Mouse (Mus musculus): Measurements from ENCODE around the gene Gm17490. TPM values are rescaled to one million over a fixed set of nuclear protein-coding genes. Genes with fewer than 3 reads are reported as not detected.

Gene Gm17490
- not detected in 2 replicates for polyA plus RNA-seq (2012; rRNA removed)

DNA sequence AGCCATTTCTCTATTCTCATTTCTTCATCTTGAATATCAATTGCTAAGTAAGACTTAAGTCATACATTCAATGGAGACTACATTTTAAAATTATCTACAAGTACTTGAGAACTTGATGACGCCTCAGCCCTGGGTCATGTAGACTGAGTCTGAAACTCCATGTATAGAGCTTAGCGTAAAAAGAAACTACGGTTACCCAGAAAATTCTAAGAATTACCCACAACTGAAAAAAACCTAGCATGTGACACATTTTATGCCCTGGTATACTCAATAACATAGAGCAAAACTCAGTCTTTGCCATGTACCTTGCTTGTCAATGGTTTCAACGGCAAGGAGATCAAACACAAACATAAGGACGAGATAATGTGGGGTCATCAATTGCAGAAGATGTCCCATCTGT is at the start of gene Gm17490:
TSS of gene Gm17490 (minus strand) at position 375 of the 400 bp plus-strand sequence.

DNA sequence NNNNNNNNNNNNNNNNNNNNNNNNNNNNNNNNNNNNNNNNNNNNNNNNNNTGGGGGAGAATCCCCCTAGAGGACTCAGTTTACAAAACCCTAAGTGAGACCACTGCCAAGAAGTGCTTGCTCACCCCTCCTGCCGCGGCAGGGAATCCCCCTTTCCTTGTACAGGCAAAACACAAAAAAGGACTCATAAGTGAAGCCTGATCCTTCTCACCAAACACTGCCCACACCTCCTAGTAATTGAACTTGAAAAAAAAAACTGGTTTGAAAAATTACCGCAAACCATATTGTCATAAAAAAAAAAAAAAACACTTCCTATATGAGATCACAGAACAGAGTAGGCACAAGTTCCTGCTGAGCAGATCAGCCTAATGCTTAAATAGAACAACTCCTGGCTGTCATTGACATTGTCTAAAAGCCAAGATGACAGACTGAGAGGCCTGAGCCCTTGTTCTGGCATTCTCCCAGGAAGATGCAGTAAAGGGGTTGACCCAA is 16.4 kb upstream of the Gm17490 start, which contains the start of gene Il2ra:
TSS of gene Il2ra (plus strand) at position 357 of the 491 bp plus-strand sequence.

DNA sequence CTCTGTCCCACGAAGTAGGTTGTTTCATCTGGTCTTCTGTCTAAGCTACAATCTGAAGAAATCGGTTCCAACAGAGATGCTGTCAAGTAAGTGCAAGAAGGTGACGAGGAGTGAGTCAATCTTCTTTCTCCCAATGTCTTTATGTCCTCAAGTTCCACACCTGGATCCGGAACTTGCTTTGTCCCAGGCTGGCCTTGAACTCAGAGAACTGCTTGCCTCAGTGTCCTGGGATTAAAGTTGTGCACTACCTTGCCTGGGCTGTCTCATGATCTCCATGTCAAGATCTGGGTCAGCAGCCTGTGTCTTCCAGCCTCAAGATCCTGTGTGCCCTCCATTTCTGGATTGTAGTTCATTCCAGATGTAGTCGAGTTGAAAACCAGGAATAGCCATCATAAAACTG is 22.0 kb downstream of the Gm17490 start, which contains the start of gene Rbm17:
TSS of gene Rbm17 (minus strand) at position 101 of the 400 bp plus-strand sequence.

Other genes starting within 250 kb of the Gm17490 start
- gene Pfkfb3, start 72.2 kb downstream of the Gm17490 start, polyA plus RNA-seq (2012; rRNA removed): 4.0 and 5.7 TPM in 2 replicates
- 22.1 and 34.1 TPM in 2 replicates for gene Rbm17, start 22.1 kb downstream of the Gm17490 start, polyA plus RNA-seq (2012; rRNA removed)
- 0.13 and 0.17 TPM in 2 replicates for gene Il2ra, start 16.5 kb upstream of the Gm17490 start, polyA plus RNA-seq (2012; rRNA removed)
- 15.0 and 31.4 TPM in 2 replicates for gene Il15ra, start 79.0 kb upstream of the Gm17490 start, polyA plus RNA-seq (2012; rRNA removed)
- gene Fbh1, start 151.3 kb upstream of the Gm17490 start, polyA plus RNA-seq (2012; rRNA removed): 54.4 and 57.7 TPM in 2 replicates
- 56.2 and 60.8 TPM in 2 replicates for gene Ankrd16, start 151.6 kb upstream of the Gm17490 start, polyA plus RNA-seq (2012; rRNA removed)

Measured in colon, adult 2 months (tissue).